ENCODE assay signal across 18 mouse cellular contexts in the genomic region with DNA sequence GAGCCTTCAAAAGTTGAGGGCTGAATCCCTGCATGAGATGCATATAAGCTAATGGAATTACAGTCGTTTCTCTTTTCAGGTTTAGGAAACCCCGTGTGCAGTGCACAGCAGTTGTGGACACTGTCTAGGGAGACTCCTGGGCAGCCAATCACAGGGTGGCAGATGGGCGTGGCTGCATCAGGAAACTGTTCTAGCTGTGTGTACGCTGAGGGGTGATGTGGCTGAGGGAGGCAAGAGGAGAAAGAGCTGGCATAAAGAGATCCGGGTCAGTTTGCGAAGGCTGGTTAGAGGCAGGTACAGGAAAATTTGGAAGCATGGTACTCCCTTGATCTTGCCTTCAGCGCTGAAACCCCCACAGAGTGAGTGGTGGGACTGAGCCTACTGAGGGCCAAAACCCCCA.
DNase-seq lines count a peak whose midpoint lies in the region; ATAC-seq and TF ChIP-seq lines count a peak whose summit lies in the region.
"Had no signal": no experiment of that assay in that cellular context is flagged by ENCODE, and none has a peak within 500 bp of the region (broad histone marks: within the 10 kb centered on the region; RNA-seq: fewer than 3 reads in every experiment).

No protein-coding gene starts in this region.

- no peak overlapping the region for H3K4me2 ChIP-seq in embryonic facial prominence, embryonic 11.5 days (ENCODE audit: low read depth, low read length)
- no peak overlapping the region for H3K4me2 ChIP-seq in lung, embryonic 16.5 days (ENCODE audit: low read depth, low read length)
- H3K4me2 ChIP-seq in embryonic facial prominence, embryonic 14.5 days (ENCODE audit: low read depth, low read length): no peak overlapping the region
- H3K4me2 ChIP-seq in stomach, embryonic 14.5 days (replicated peaks; ENCODE audit: low read depth, low read length): no peak overlapping the region
- no peak overlapping the region for H3K4me2 ChIP-seq in liver, postnatal 0 days (ENCODE audit: low read depth, low read length)
- H3K4me2 ChIP-seq: embryonic facial prominence, embryonic 13.5 days; lung, embryonic 15.5 days had no signal

- ATAC-seq in embryonic facial prominence, embryonic 11.5 days (replicated peaks; ENCODE audit: insufficient number of reproducible peaks, low FRiP score, low TSS enrichment, low read depth): peak; percentile 67; the same call in 1 of the 2 replicates
- peak; percentile 59; the same call in 1 of the 2 replicates for ATAC-seq in lung, embryonic 16.5 days (ENCODE audit: low read depth)
- 0 out of 2 replicates have a peak, but pooled peaks have one; percentile 57 for ATAC-seq in embryonic facial prominence, embryonic 14.5 days (ENCODE audit: low read depth)
- peak; percentile 73; the same call in 1 of the 2 replicates for ATAC-seq in stomach, embryonic 14.5 days (ENCODE audit: insufficient number of reproducible peaks, insufficient read depth, low FRiP score, low read depth)
- ATAC-seq in liver, postnatal 0 days: no peak

- no peak overlapping the region for H3K9ac ChIP-seq in embryonic facial prominence, embryonic 11.5 days (replicated peaks; ENCODE audit: low read length)
- H3K9ac ChIP-seq in lung, embryonic 16.5 days (ENCODE audit: low read length): no peak overlapping the region
- no peak overlapping the region for H3K9ac ChIP-seq in embryonic facial prominence, embryonic 14.5 days (ENCODE audit: low read depth, low read length)
- H3K9ac ChIP-seq in stomach, embryonic 14.5 days (replicated peaks; ENCODE audit: low read depth, low read length): no peak overlapping the region
- H3K9ac ChIP-seq in liver, postnatal 0 days (replicated peaks): no peak overlapping the region
- H3K9ac ChIP-seq: embryonic facial prominence, embryonic 13.5 days; lung, embryonic 15.5 days had no signal

- no peaks in the 10 kb centered on the region for H3K27me3 ChIP-seq in embryonic facial prominence, embryonic 11.5 days (ENCODE audit: control insufficient read depth, insufficient read depth, low read length)
- no peaks in the 10 kb centered on the region for H3K27me3 ChIP-seq in embryonic facial prominence, embryonic 10.5 days (replicated peaks; ENCODE audit: low read depth, poor library complexity, severe bottlenecking)
- no peaks in the 10 kb centered on the region for H3K27me3 ChIP-seq in lung, embryonic 16.5 days (ENCODE audit: control insufficient read depth, insufficient read depth, low read depth, low read length)
- H3K27me3 ChIP-seq in embryonic facial prominence, embryonic 14.5 days (replicated peaks; ENCODE audit: control insufficient read depth, insufficient read depth, low read length): no peaks in the 10 kb centered on the region
- H3K27me3 ChIP-seq in stomach, embryonic 14.5 days (ENCODE audit: control insufficient read depth, insufficient read depth, low read length): no peaks in the 10 kb centered on the region
- no peaks in the 10 kb centered on the region for H3K27me3 ChIP-seq in liver, postnatal 0 days (ENCODE audit: insufficient read depth, low read length)
- H3K27me3 ChIP-seq: CH12.LX; embryonic facial prominence, embryonic 13.5 days; lung, embryonic 15.5 days; megakaryocyte, embryonic 14.5 days had no signal

- no peak for TF ChIP-seq CTCF in liver, postnatal 0 days (IDR thresholded peaks at IDR 0.05; ENCODE audit: low read depth)

- H3K36me3 ChIP-seq in embryonic facial prominence, embryonic 11.5 days (replicated peaks; ENCODE audit: control insufficient read depth, insufficient read depth, low read depth, low read length): no peaks in the 10 kb centered on the region
- H3K36me3 ChIP-seq in embryonic facial prominence, embryonic 10.5 days (replicated peaks): no peaks in the 10 kb centered on the region
- no peaks in the 10 kb centered on the region for H3K36me3 ChIP-seq in lung, embryonic 16.5 days (ENCODE audit: control insufficient read depth, insufficient read depth, low read length)
- no peaks in the 10 kb centered on the region for H3K36me3 ChIP-seq in embryonic facial prominence, embryonic 14.5 days (ENCODE audit: control insufficient read depth, insufficient read depth, low read length)
- no peaks in the 10 kb centered on the region for H3K36me3 ChIP-seq in stomach, embryonic 14.5 days (ENCODE audit: control insufficient read depth, insufficient read depth, low read length)
- no peaks in the 10 kb centered on the region for H3K36me3 ChIP-seq in liver, postnatal 0 days (replicated peaks; ENCODE audit: insufficient read depth, low read length)
- H3K36me3 ChIP-seq: embryonic facial prominence, embryonic 13.5 days; forebrain, embryonic 10.5 days; lung, embryonic 15.5 days had no signal

- DNase-seq in embryonic facial prominence, embryonic 11.5 days (ENCODE audit: low spot score): peak; percentile 21
- no peak for DNase-seq in embryonic facial prominence, embryonic 10.5 days (ENCODE audit: low spot score)
- DNase-seq in lung, postnatal 4 days: no peak
- DNase-seq in embryonic facial prominence, embryonic 14.5 days (ENCODE audit: low spot score): no peak
- no peak for DNase-seq in liver, postnatal 0 days
- DNase-seq in spleen, adult 12 weeks (ENCODE audit: low spot score): no peak
- DNase-seq: cerebellum, postnatal 10 days; heart, postnatal 10 days; right cerebral cortex, postnatal 14 days; thymus, adult 18-20 months had no signal

- no peaks in the 10 kb centered on the region for H3K9me3 ChIP-seq in embryonic facial prominence, embryonic 11.5 days (replicated peaks; ENCODE audit: control insufficient read depth, low read length)
- H3K9me3 ChIP-seq in embryonic facial prominence, embryonic 10.5 days: no peaks in the 10 kb centered on the region
- no peaks in the 10 kb centered on the region for H3K9me3 ChIP-seq in lung, embryonic 16.5 days (ENCODE audit: control insufficient read depth, low read length)
- H3K9me3 ChIP-seq in embryonic facial prominence, embryonic 14.5 days (ENCODE audit: control insufficient read depth, low read length): no peaks in the 10 kb centered on the region
- H3K9me3 ChIP-seq in stomach, embryonic 14.5 days (ENCODE audit: control insufficient read depth, low read depth, low read length): no peaks in the 10 kb centered on the region
- H3K9me3 ChIP-seq in liver, postnatal 0 days (ENCODE audit: low read length): no peaks in the 10 kb centered on the region
- H3K9me3 ChIP-seq: embryonic facial prominence, embryonic 13.5 days; forebrain, embryonic 10.5 days; lung, embryonic 15.5 days had no signal

- no peaks in the 10 kb centered on the region for H3K4me1 ChIP-seq in embryonic facial prominence, embryonic 11.5 days (ENCODE audit: control insufficient read depth, insufficient read depth, low read length)
- peaks cover 6% of the 10 kb centered on the region; the same call in 1 of the 2 replicates for H3K4me1 ChIP-seq in embryonic facial prominence, embryonic 10.5 days
- H3K4me1 ChIP-seq in lung, embryonic 16.5 days (replicated peaks; ENCODE audit: control insufficient read depth, insufficient read depth, low read length): no peaks in the 10 kb centered on the region
- H3K4me1 ChIP-seq in embryonic facial prominence, embryonic 14.5 days (ENCODE audit: control insufficient read depth, insufficient read depth, low read length): no peaks in the 10 kb centered on the region
- no peaks in the 10 kb centered on the region for H3K4me1 ChIP-seq in stomach, embryonic 14.5 days (ENCODE audit: control insufficient read depth, insufficient read depth, low read length)
- 0 out of 2 replicates have a peak, but pooled peaks cover 3% of the 10 kb centered on the region for H3K4me1 ChIP-seq in liver, postnatal 0 days (ENCODE audit: insufficient read depth)
- H3K4me1 ChIP-seq: embryonic facial prominence, embryonic 13.5 days; lung, embryonic 15.5 days; megakaryocyte, embryonic 14.5 days had no signal

- WGBS in embryonic facial prominence, embryonic 11.5 days: 46% methylated on average over 7 of the region's 7 CpGs
- 50% methylated on average over 7 of the region's 7 CpGs for WGBS in embryonic facial prominence, embryonic 10.5 days
- WGBS in lung, embryonic 16.5 days: 22% methylated on average over 7 of the region's 7 CpGs
- WGBS in embryonic facial prominence, embryonic 14.5 days: 42% methylated on average over 7 of the region's 7 CpGs
- WGBS in stomach, embryonic 14.5 days: 33% methylated on average over 7 of the region's 7 CpGs
- 39% methylated on average over 7 of the region's 7 CpGs for WGBS in liver, postnatal 0 days (ENCODE audit: insufficient replicate concordance)

- no peak overlapping the region for H3K4me3 ChIP-seq in embryonic facial prominence, embryonic 11.5 days (ENCODE audit: low read depth, low read length)
- H3K4me3 ChIP-seq in embryonic facial prominence, embryonic 10.5 days: no peak overlapping the region
- no peak overlapping the region for H3K4me3 ChIP-seq in lung, embryonic 16.5 days (ENCODE audit: low read length)
- no peak overlapping the region for H3K4me3 ChIP-seq in embryonic facial prominence, embryonic 14.5 days (ENCODE audit: low read depth, low read length)
- H3K4me3 ChIP-seq in stomach, embryonic 14.5 days (ENCODE audit: low read depth, low read length): no peak overlapping the region
- no peak overlapping the region for H3K4me3 ChIP-seq in liver, postnatal 0 days (ENCODE audit: low read depth, low read length)
- H3K4me3 ChIP-seq: embryonic facial prominence, embryonic 13.5 days; forebrain, embryonic 10.5 days; lung, embryonic 15.5 days; megakaryocyte, embryonic 14.5 days had no signal

- no peak overlapping the region for H3K27ac ChIP-seq in embryonic facial prominence, embryonic 11.5 days (replicated peaks; ENCODE audit: low read depth, low read length)
- no peak overlapping the region for H3K27ac ChIP-seq in embryonic facial prominence, embryonic 10.5 days (replicated peaks)
- H3K27ac ChIP-seq in lung, embryonic 16.5 days (ENCODE audit: low read length): no peak overlapping the region
- H3K27ac ChIP-seq in embryonic facial prominence, embryonic 14.5 days (replicated peaks; ENCODE audit: low read depth, low read length): no peak overlapping the region
- no peak overlapping the region for H3K27ac ChIP-seq in stomach, embryonic 14.5 days (ENCODE audit: low read length)
- H3K27ac ChIP-seq in liver, postnatal 0 days (ENCODE audit: low read depth): no peak overlapping the region
- H3K27ac ChIP-seq: embryonic facial prominence, embryonic 13.5 days; forebrain, embryonic 10.5 days; kidney, postnatal 0 days; lung, embryonic 15.5 days had no signal

- no peak for TF ChIP-seq EP300 in liver, postnatal 0 days (IDR thresholded peaks at IDR 0.05; ENCODE audit: low read depth)
